Mouse (Mus musculus): ENCODE data around the gene Selenov. TPM values are rescaled to one million over a fixed set of nuclear protein-coding genes. Genes with fewer than 3 reads are reported as not detected.
"Not testable (repeated sequence)": the region's sequence is repeated elsewhere in the genome, so short reads cannot be mapped to it uniquely, and the experiment has no call there.

Gene Selenov
- polyA plus RNA-seq, 1 experiment from 2014 or later, result not detected

- ATAC-seq (ENCODE audit: insufficient number of reproducible peaks, insufficient read depth, low FRiP score, low TSS enrichment, low read depth), result no peak
- H3K4me2 ChIP-seq, result no peak overlapping the region
- 58% methylated on average over 5 of the region's 5 CpGs for WGBS
Observed at GRCm38 (mm10) chr7:28262861-28263260, 28.1 kb downstream of the Selenov start.

GRCm38 (mm10) chr7:28255476-28255875, 35.5 kb downstream of the Selenov start:
- Histone ChIP-seq H3K4me1 (replicated peaks) (no peaks in the 10 kb centered on the region), H3K4me2 (no peak overlapping the region), H3K9me3 (peaks cover 6% of the 10 kb centered on the region; the same call in 1 of the 2 replicates), H3K9ac (replicated peaks) (no peak overlapping the region), H3K36me3 (no peaks in the 10 kb centered on the region), H3K27me3 (no peaks in the 10 kb centered on the region), H3K27ac (no peak overlapping the region), H3K4me3 (replicated peaks) (no peak overlapping the region)
- no peak for ATAC-seq (ENCODE audit: insufficient number of reproducible peaks, insufficient read depth, low FRiP score, low TSS enrichment, low read depth)
- 77% methylated on average over 6 of the region's 6 CpGs for WGBS

More at GRCm38 (mm10) chr7:28262861-28263260, 28.1 kb downstream of the Selenov start:
- Histone ChIP-seq H3K4me1 (replicated peaks) (no peaks in the 10 kb centered on the region), H3K9me3 (no peaks in the 10 kb centered on the region), H3K27me3 (no peaks in the 10 kb centered on the region), H3K4me3 (replicated peaks) (no peak overlapping the region), H3K36me3 (no peaks in the 10 kb centered on the region), H3K9ac (replicated peaks) (no peak overlapping the region), H3K27ac (no peak overlapping the region)

- Histone ChIP-seq H3K27me3 (no peaks in the 10 kb centered on the region), H3K4me1 (replicated peaks) (no peaks in the 10 kb centered on the region), H3K9ac (replicated peaks) (no peak overlapping the region), H3K9me3 (peaks cover 6% of the 10 kb centered on the region; the same call in 1 of the 2 replicates), H3K4me3 (replicated peaks) (no peak overlapping the region), H3K27ac (no peak overlapping the region), H3K36me3 (no peaks in the 10 kb centered on the region), H3K4me2 (no peak overlapping the region)
- 88% methylated on average over 6 of the region's 6 CpGs for WGBS
- ATAC-seq (ENCODE audit: insufficient number of reproducible peaks, insufficient read depth, low FRiP score, low TSS enrichment, low read depth), result no peak
Observed at GRCm38 (mm10) chr7:28254591-28254990, 36.4 kb downstream of the Selenov start.

- Histone ChIP-seq H3K27me3 (no peaks in the 10 kb centered on the region), H3K9me3 (peaks cover 10% of the 10 kb centered on the region; the same call in 1 of the 2 replicates), H3K36me3 (no peaks in the 10 kb centered on the region), H3K9ac (replicated peaks) (no peak overlapping the region), H3K4me2 (no peak overlapping the region), H3K27ac (no peak overlapping the region), H3K4me3 (replicated peaks) (no peak overlapping the region), H3K4me1 (replicated peaks) (no peaks in the 10 kb centered on the region)
- 89% methylated on average over 17 of the region's 17 CpGs for WGBS
- no peak for ATAC-seq (ENCODE audit: insufficient number of reproducible peaks, insufficient read depth, low FRiP score, low TSS enrichment, low read depth)
Observed at GRCm38 (mm10) chr7:28251976-28252375, 39.0 kb downstream of the Selenov start.

GRCm38 (mm10) chr7:28248957-28249356, 42.0 kb downstream of the Selenov start:
- Histone ChIP-seq H3K4me3 (replicated peaks) (no peak overlapping the region), H3K4me2 (no peak overlapping the region), H3K27me3 (no peaks in the 10 kb centered on the region), H3K9me3 (0 out of 2 replicates have a peak, but pooled peaks cover 5% of the 10 kb centered on the region), H3K27ac (no peak overlapping the region), H3K9ac (replicated peaks) (no peak overlapping the region), H3K4me1 (replicated peaks) (no peaks in the 10 kb centered on the region), H3K36me3 (no peaks in the 10 kb centered on the region)
- WGBS, result 83% methylated on average over 3 of the region's 3 CpGs
- ATAC-seq (ENCODE audit: insufficient number of reproducible peaks, insufficient read depth, low FRiP score, low TSS enrichment, low read depth), result no peak

GRCm38 (mm10) chr7:28243943-28244342, 47.0 kb downstream of the Selenov start:
- 74% methylated on average over 2 of the region's 2 CpGs for WGBS
- not testable (repeated sequence) for H3K9me3 ChIP-seq

More at GRCm38 (mm10) chr7:28243943-28244342, 47.0 kb downstream of the Selenov start:
- not testable (repeated sequence) for ATAC-seq (ENCODE audit: insufficient number of reproducible peaks, insufficient read depth, low FRiP score, low TSS enrichment, low read depth); H3K4me2 ChIP-seq; H3K27me3 ChIP-seq; H3K27ac ChIP-seq; H3K36me3 ChIP-seq; H3K4me3 ChIP-seq (replicated peaks); H3K9ac ChIP-seq (replicated peaks); H3K4me1 ChIP-seq (replicated peaks)

Other genes with a start within 250 kb of the Selenov start
- gene Psmc4, start 241.1 kb downstream of the Selenov start, polyA plus RNA-seq (2016; fragmentation: Nextera tagmentation; extraction: Ambion mirVana), result 357 and 364 TPM in 2 replicates
- gene Fcgbp, start 219.9 kb downstream of the Selenov start, polyA plus RNA-seq (2016; fragmentation: Nextera tagmentation; extraction: Ambion mirVana), result 0.25 and 0.63 TPM in 2 replicates
- 0.04 and 0.05 TPM in 2 replicates for gene 9530053A07Rik, start 161.7 kb downstream of the Selenov start, polyA plus RNA-seq (2016; fragmentation: Nextera tagmentation; extraction: Ambion mirVana)
- gene Fbl, start 121.5 kb downstream of the Selenov start, polyA plus RNA-seq (2016; fragmentation: Nextera tagmentation; extraction: Ambion mirVana), result 159 and 169 TPM in 2 replicates
- gene Dyrk1b, start 111.7 kb downstream of the Selenov start, polyA plus RNA-seq (2016; fragmentation: Nextera tagmentation; extraction: Ambion mirVana), result 17.6 and 20.5 TPM in 2 replicates
- 5.4 and 18.9 TPM in 2 replicates for gene Eid2, start 23.3 kb downstream of the Selenov start, polyA plus RNA-seq (2016; fragmentation: Nextera tagmentation; extraction: Ambion mirVana)
- 17.6 and 18.5 TPM in 2 replicates for gene Eid2b, start 13.4 kb downstream of the Selenov start, polyA plus RNA-seq (2016; fragmentation: Nextera tagmentation; extraction: Ambion mirVana)
- gene Dll3, start 11.1 kb upstream of the Selenov start, polyA plus RNA-seq (2016; fragmentation: Nextera tagmentation; extraction: Ambion mirVana), result 3.5 and 3.7 TPM in 2 replicates
- 166 and 169 TPM in 2 replicates for gene Timm50, start 20.9 kb upstream of the Selenov start, polyA plus RNA-seq (2016; fragmentation: Nextera tagmentation; extraction: Ambion mirVana)
- 99.0 and 117 TPM in 2 replicates for gene Supt5, start 47.6 kb upstream of the Selenov start, polyA plus RNA-seq (2016; fragmentation: Nextera tagmentation; extraction: Ambion mirVana)
- 915 and 927 TPM in 2 replicates for gene Rps16, start 59.5 kb upstream of the Selenov start, polyA plus RNA-seq (2016; fragmentation: Nextera tagmentation; extraction: Ambion mirVana)
- 96.9 and 106 TPM in 2 replicates for gene Plekhg2, start 81.4 kb upstream of the Selenov start, polyA plus RNA-seq (2016; fragmentation: Nextera tagmentation; extraction: Ambion mirVana)
- 7.1 and 7.7 TPM in 2 replicates for gene Zfp36, start 89.1 kb upstream of the Selenov start, polyA plus RNA-seq (2016; fragmentation: Nextera tagmentation; extraction: Ambion mirVana)
- 45.4 and 51.6 TPM in 2 replicates for gene Med29, start 101.5 kb upstream of the Selenov start, polyA plus RNA-seq (2016; fragmentation: Nextera tagmentation; extraction: Ambion mirVana)
- gene Paf1, start 101.8 kb upstream of the Selenov start, polyA plus RNA-seq (2016; fragmentation: Nextera tagmentation; extraction: Ambion mirVana), result 83.0 and 86.8 TPM in 2 replicates
- gene Gmfg, start 146.3 kb upstream of the Selenov start, polyA plus RNA-seq (2016; fragmentation: Nextera tagmentation; extraction: Ambion mirVana), result 6.2 and 9.0 TPM in 2 replicates
- 7.5 and 7.9 TPM in 2 replicates for gene Lrfn1, start 160.8 kb upstream of the Selenov start, polyA plus RNA-seq (2016; fragmentation: Nextera tagmentation; extraction: Ambion mirVana)
- gene Ifnl2, start 219.3 kb upstream of the Selenov start, polyA plus RNA-seq (2016; fragmentation: Nextera tagmentation; extraction: Ambion mirVana), result not detected in 2 replicates
- not detected in 2 replicates for gene Ifnl3, start 231.7 kb upstream of the Selenov start, polyA plus RNA-seq (2016; fragmentation: Nextera tagmentation; extraction: Ambion mirVana)
- not detected in 2 replicates for gene Sycn, start 249.7 kb upstream of the Selenov start, polyA plus RNA-seq (2016; fragmentation: Nextera tagmentation; extraction: Ambion mirVana)

Measured in limb, embryonic 12.5 days (tissue).